Mouse (Mus musculus): ENCODE measurements around the gene Tub. TPM values are rescaled to one million over a fixed set of nuclear protein-coding genes. Genes with fewer than 3 reads are reported as not detected.

The Tub gene
- total RNA-seq, 1 experiment, result 3.3 TPM

GRCm38 (mm10) chr7:109045876-109046275 is 95.7 kb downstream of the Tub start:
- Histone ChIP-seq H3K27ac (ENCODE audit: insufficient read depth, low read depth, low read length, poor library complexity, severe bottlenecking) (no peak overlapping the region), H3K9me3 (ENCODE audit: control insufficient read depth, insufficient read depth, low read depth, low read length) (no peaks in the 10 kb centered on the region), H3K4me3 (ENCODE audit: insufficient read depth in 1 of 2, low read depth in 1 of 2, low read length in 2 of 2, poor library complexity in 1 of 2, severe bottlenecking in 1 of 2) (no peak overlapping the region), H3K9ac (ENCODE audit: insufficient read depth, low read depth, low read length, poor library complexity, severe bottlenecking) (no peak overlapping the region), H3K4me1 (ENCODE audit: control insufficient read depth in 2 of 2, insufficient read depth in 2 of 2, low read length in 2 of 2, poor library complexity in 1 of 2) (no peaks in the 10 kb centered on the region), H3K36me3 (ENCODE audit: control insufficient read depth, insufficient read depth, low read length, poor library complexity, severe bottlenecking) (no peaks in the 10 kb centered on the region)
- in situ Hi-C loops (cut with MboI; ENCODE audit: low sequenced_read_pairs in 2 of 2, unreplicated experiment in 2 of 2), result no loop called here
- TF ChIP-seq HCFC1 (IDR thresholded peaks at IDR 0.05; ENCODE audit: borderline replicate concordance, insufficient read depth, low read length) (no peak), ZC3H11A (IDR thresholded peaks at IDR 0.05; ENCODE audit: borderline replicate concordance, low read depth, low read length) (no peak), CHD2 (IDR thresholded peaks at IDR 0.05; ENCODE audit: low read depth, low read length) (no peak), ZNF384 (IDR thresholded peaks at IDR 0.05; ENCODE audit: low read depth, low read length) (no peak), MAFK (IDR thresholded peaks at IDR 0.05; ENCODE audit: insufficient read depth, low read depth, low read length) (no peak)
- no peak for DNase-seq (ENCODE audit: low read depth, low spot score)

- H3K4me1 ChIP-seq (ENCODE audit: control insufficient read depth in 2 of 2, insufficient read depth in 2 of 2, low read length in 2 of 2, poor library complexity in 1 of 2), result no peaks in the 10 kb centered on the region
- H3K9ac ChIP-seq (ENCODE audit: insufficient read depth, low read depth, low read length, poor library complexity, severe bottlenecking), result no peak overlapping the region
- no peak for DNase-seq (ENCODE audit: low read depth, low spot score)
- no peak overlapping the region for H3K27ac ChIP-seq (ENCODE audit: insufficient read depth, low read depth, low read length, poor library complexity, severe bottlenecking)
- no peaks in the 10 kb centered on the region for H3K36me3 ChIP-seq (ENCODE audit: control insufficient read depth, insufficient read depth, low read length, poor library complexity, severe bottlenecking)
- in situ Hi-C loops (cut with MboI; ENCODE audit: low sequenced_read_pairs in 2 of 2, unreplicated experiment in 2 of 2), result no loop called here
- TF ChIP-seq HCFC1 (IDR thresholded peaks at IDR 0.05; ENCODE audit: borderline replicate concordance, insufficient read depth, low read length) (no peak), ZC3H11A (IDR thresholded peaks at IDR 0.05; ENCODE audit: borderline replicate concordance, low read depth, low read length) (no peak), MAFK (IDR thresholded peaks at IDR 0.05; ENCODE audit: insufficient read depth, low read depth, low read length) (no peak)
- H3K4me3 ChIP-seq (ENCODE audit: insufficient read depth in 1 of 2, low read depth in 1 of 2, low read length in 2 of 2, poor library complexity in 1 of 2, severe bottlenecking in 1 of 2), result no peak overlapping the region
- H3K9me3 ChIP-seq (ENCODE audit: control insufficient read depth, insufficient read depth, low read depth, low read length), result no peaks in the 10 kb centered on the region
These were observed 100.7 kb downstream of the Tub start for GRCm38 (mm10) chr7:109050831-109051230.

GRCm38 (mm10) chr7:109059536-109059935 is 109.4 kb downstream of the Tub start:
- H3K36me3 ChIP-seq (ENCODE audit: control insufficient read depth, insufficient read depth, low read length, poor library complexity, severe bottlenecking), result no peaks in the 10 kb centered on the region
- H3K27ac ChIP-seq (ENCODE audit: insufficient read depth, low read depth, low read length, poor library complexity, severe bottlenecking), result no peak overlapping the region
- no peak for DNase-seq (ENCODE audit: low read depth, low spot score)
- H3K4me3 ChIP-seq (ENCODE audit: insufficient read depth in 1 of 2, low read depth in 1 of 2, low read length in 2 of 2, poor library complexity in 1 of 2, severe bottlenecking in 1 of 2), result no peak overlapping the region
- no peaks in the 10 kb centered on the region for H3K9me3 ChIP-seq (ENCODE audit: control insufficient read depth, insufficient read depth, low read depth, low read length)
- H3K9ac ChIP-seq (ENCODE audit: insufficient read depth, low read depth, low read length, poor library complexity, severe bottlenecking), result no peak overlapping the region
- in situ Hi-C loops (cut with MboI; ENCODE audit: low sequenced_read_pairs in 2 of 2, unreplicated experiment in 2 of 2), result no loop called here
- no peaks in the 10 kb centered on the region; a peak in 1 of 4 replicates for H3K4me1 ChIP-seq (ENCODE audit: control insufficient read depth in 2 of 2, insufficient read depth in 2 of 2, low read length in 2 of 2, poor library complexity in 1 of 2)
- no peak for TF ChIP-seq HCFC1 (IDR thresholded peaks at IDR 0.05; ENCODE audit: borderline replicate concordance, insufficient read depth, low read length)
- TF ChIP-seq CHD2 (IDR thresholded peaks at IDR 0.05; ENCODE audit: low read depth, low read length), result no peak
- no peak for TF ChIP-seq MAFK (IDR thresholded peaks at IDR 0.05; ENCODE audit: insufficient read depth, low read depth, low read length)
- no peak for TF ChIP-seq ZC3H11A (IDR thresholded peaks at IDR 0.05; ENCODE audit: borderline replicate concordance, low read depth, low read length)
- no peak for TF ChIP-seq ZNF384 (IDR thresholded peaks at IDR 0.05; ENCODE audit: low read depth, low read length)

- H3K27ac ChIP-seq (ENCODE audit: insufficient read depth, low read depth, low read length, poor library complexity, severe bottlenecking), result no peak overlapping the region
- DNase-seq (ENCODE audit: low read depth, low spot score), result no peak
- H3K36me3 ChIP-seq (ENCODE audit: control insufficient read depth, insufficient read depth, low read length, poor library complexity, severe bottlenecking), result no peaks in the 10 kb centered on the region
- no peak for TF ChIP-seq CHD2 (IDR thresholded peaks at IDR 0.05; ENCODE audit: low read depth, low read length)
- no peak for TF ChIP-seq HCFC1 (IDR thresholded peaks at IDR 0.05; ENCODE audit: borderline replicate concordance, insufficient read depth, low read length)
- no peak for TF ChIP-seq MAFK (IDR thresholded peaks at IDR 0.05; ENCODE audit: insufficient read depth, low read depth, low read length)
- no peak for TF ChIP-seq ZNF384 (IDR thresholded peaks at IDR 0.05; ENCODE audit: low read depth, low read length)
- in situ Hi-C loops (cut with MboI; ENCODE audit: low sequenced_read_pairs in 2 of 2, unreplicated experiment in 2 of 2), result no loop called here
- no peak overlapping the region for H3K4me3 ChIP-seq (ENCODE audit: insufficient read depth in 1 of 2, low read depth in 1 of 2, low read length in 2 of 2, poor library complexity in 1 of 2, severe bottlenecking in 1 of 2)
- H3K4me1 ChIP-seq (ENCODE audit: control insufficient read depth in 2 of 2, insufficient read depth in 2 of 2, low read length in 2 of 2, poor library complexity in 1 of 2), result no peaks in the 10 kb centered on the region
- H3K9me3 ChIP-seq (ENCODE audit: control insufficient read depth, insufficient read depth, low read depth, low read length), result no peaks in the 10 kb centered on the region
- no peak overlapping the region for H3K9ac ChIP-seq (ENCODE audit: insufficient read depth, low read depth, low read length, poor library complexity, severe bottlenecking)
These were observed 119.5 kb downstream of the Tub start for GRCm38 (mm10) chr7:109069641-109070040.

- no peak overlapping the region for H3K27ac ChIP-seq (ENCODE audit: insufficient read depth, low read depth, low read length, poor library complexity, severe bottlenecking)
- no peak overlapping the region for H3K4me3 ChIP-seq (ENCODE audit: insufficient read depth in 1 of 2, low read depth in 1 of 2, low read length in 2 of 2, poor library complexity in 1 of 2, severe bottlenecking in 1 of 2)
- no peak for DNase-seq (ENCODE audit: low read depth, low spot score)
- no peaks in the 10 kb centered on the region for H3K36me3 ChIP-seq (ENCODE audit: control insufficient read depth, insufficient read depth, low read length, poor library complexity, severe bottlenecking)
- H3K9me3 ChIP-seq (ENCODE audit: control insufficient read depth, insufficient read depth, low read depth, low read length), result no peaks in the 10 kb centered on the region
- no peak overlapping the region for H3K9ac ChIP-seq (ENCODE audit: insufficient read depth, low read depth, low read length, poor library complexity, severe bottlenecking)
- in situ Hi-C loops (cut with MboI; ENCODE audit: low sequenced_read_pairs in 2 of 2, unreplicated experiment in 2 of 2), result no loop called here
- TF ChIP-seq ZC3H11A (IDR thresholded peaks at IDR 0.05; ENCODE audit: borderline replicate concordance, low read depth, low read length), result no peak
- TF ChIP-seq CHD2 (IDR thresholded peaks at IDR 0.05; ENCODE audit: low read depth, low read length), result no peak
- TF ChIP-seq ZNF384 (IDR thresholded peaks at IDR 0.05; ENCODE audit: low read depth, low read length), result no peak
- TF ChIP-seq HCFC1 (IDR thresholded peaks at IDR 0.05; ENCODE audit: borderline replicate concordance, insufficient read depth, low read length), result no peak
- TF ChIP-seq MAFK (IDR thresholded peaks at IDR 0.05; ENCODE audit: insufficient read depth, low read depth, low read length), result no peak
- H3K4me1 ChIP-seq (ENCODE audit: control insufficient read depth in 2 of 2, insufficient read depth in 2 of 2, low read length in 2 of 2, poor library complexity in 1 of 2), result no peaks in the 10 kb centered on the region
These were observed 122.2 kb downstream of the Tub start for GRCm38 (mm10) chr7:109072326-109072725.

Data from ES-E14 (cell line).